12 mouse cellular contexts compared by ENCODE assay signal in genomic region chr14:121000561-121001340, GRCm38 (mm10). TPM values are rescaled to one million over a fixed set of nuclear protein-coding genes. Genes with fewer than 3 reads are reported as not detected.
DNase-seq lines count a peak whose midpoint lies in the region; ATAC-seq lines count a peak whose summit lies in the region.
"Had no signal": no experiment of that assay in that cellular context is flagged by ENCODE, and none has a peak within 500 bp of the region (broad histone marks: within the 10 kb centered on the region; RNA-seq: fewer than 3 reads in every experiment).

No protein-coding gene starts in this region.

- no peak overlapping the region for H3K27ac ChIP-seq in midbrain, embryonic 10.5 days (replicated peaks)
- no peak overlapping the region for H3K27ac ChIP-seq in midbrain, embryonic 16.5 days (ENCODE audit: low read length)
- H3K27ac ChIP-seq: forebrain, embryonic 13.5 days; heart, adult 2 months; macrophage had no signal

- H3K27me3 ChIP-seq in midbrain, embryonic 10.5 days (ENCODE audit: low read depth, poor library complexity, severe bottlenecking) = no peaks in the 10 kb centered on the region
- H3K27me3 ChIP-seq in midbrain, embryonic 16.5 days (ENCODE audit: control insufficient read depth, insufficient read depth, low read depth, low read length) = no peaks in the 10 kb centered on the region
- H3K27me3 ChIP-seq: forebrain, embryonic 13.5 days had no signal

- no peak overlapping the region for H3K9ac ChIP-seq in midbrain, embryonic 16.5 days (ENCODE audit: low read depth, low read length)
- H3K9ac ChIP-seq: forebrain, embryonic 13.5 days had no signal

- 55% methylated on average over 12 of the region's 12 CpGs for WGBS in midbrain, embryonic 10.5 days
- WGBS in midbrain, embryonic 16.5 days = 39% methylated on average over 12 of the region's 12 CpGs

- H3K4me3 ChIP-seq in midbrain, embryonic 10.5 days = no peak overlapping the region
- no peak overlapping the region for H3K4me3 ChIP-seq in midbrain, embryonic 16.5 days (ENCODE audit: low read depth, low read length)
- H3K4me3 ChIP-seq: forebrain, embryonic 13.5 days; heart, adult 2 months had no signal

- H3K9me3 ChIP-seq in midbrain, embryonic 10.5 days (replicated peaks) = no peaks in the 10 kb centered on the region
- no peaks in the 10 kb centered on the region for H3K9me3 ChIP-seq in midbrain, embryonic 16.5 days (replicated peaks; ENCODE audit: control insufficient read depth, low read length, poor library complexity, severe bottlenecking)
- H3K9me3 ChIP-seq: forebrain, embryonic 13.5 days had no signal

- ATAC-seq in midbrain, embryonic 16.5 days = no peak
- ATAC-seq in megakaryocyte progenitor cell, adult 5-6 weeks (replicated peaks; ENCODE audit: poor library complexity) = no peak
- ATAC-seq: forebrain, embryonic 13.5 days had no signal

- H3K36me3 ChIP-seq in midbrain, embryonic 10.5 days = no peaks in the 10 kb centered on the region
- no peaks in the 10 kb centered on the region for H3K36me3 ChIP-seq in midbrain, embryonic 16.5 days (ENCODE audit: control insufficient read depth, insufficient read depth, low read length)

- H3K4me2 ChIP-seq in midbrain, embryonic 16.5 days (ENCODE audit: low read length) = no peak overlapping the region
- H3K4me2 ChIP-seq: forebrain, embryonic 13.5 days had no signal

- peak; percentile 24 for DNase-seq in midbrain, embryonic 10.5 days (ENCODE audit: low spot score)
- peak; percentile 54 for DNase-seq in embryo, embryonic 10.5 days (ENCODE audit: low spot score)
- peak; percentile 11 for DNase-seq in kidney, postnatal 10 days
- DNase-seq in mesoderm, embryonic 11.5 days (ENCODE audit: low read depth, low spot score) = peak; percentile 36
- DNase-seq in urinary bladder, adult 2 months (ENCODE audit: low spot score) = no peak
- DNase-seq: cerebellum, postnatal 25 days; heart, adult 2 months; thymus, postnatal 25 days had no signal

- H3K4me1 ChIP-seq in midbrain, embryonic 10.5 days = peaks cover 10% of the 10 kb centered on the region; the same call in 1 of the 2 replicates
- no peaks in the 10 kb centered on the region; the same call in 1 of the 2 replicates for H3K4me1 ChIP-seq in midbrain, embryonic 16.5 days (ENCODE audit: control insufficient read depth, insufficient read depth, low read length)

RNA-seq across cellular contexts. Expression of gene Farp1, which starts 34.2 kb away (rescaled TPM):
- polyA plus RNA-seq in midbrain, embryonic 10.5 days (2016; fragmentation: Nextera tagmentation; extraction: Ambion mirVana) = 18.2 and 20.1 TPM in 2 replicates
- polyA plus RNA-seq in midbrain, embryonic 16.5 days (2015; fragmentation: Nextera tagmentation; extraction: Ambion mirVana) = 39.8 and 40.2 TPM in 2 replicates
- 31.7 and 46.1 TPM in 2 replicates for polyA plus RNA-seq in urinary bladder, adult 2 months (2012; rRNA removed)
- total RNA-seq in megakaryocyte progenitor cell, adult 5-6 weeks (2015) = 0.15 and 0.78 TPM in 2 replicates
- 0.68 TPM in 1 of 2 replicates, not detected in the other for total RNA-seq in megakaryocyte progenitor cell, adult 5-6 weeks (2017)
